In genomic region chr4:149558389-149558788, GRCm38 (mm10) we compare ENCODE assay signal across 27 mouse cellular contexts. TPM values are rescaled to one million over a fixed set of nuclear protein-coding genes. Genes with fewer than 3 reads are reported as not detected.
DNase-seq lines count a peak whose midpoint lies in the region; ATAC-seq and TF ChIP-seq lines count a peak whose summit lies in the region.
"Had no signal": no experiment of that assay in that cellular context is flagged by ENCODE, and none has a peak within 500 bp of the region (broad histone marks: within the 10 kb centered on the region; RNA-seq: fewer than 3 reads in every experiment).

No protein-coding gene starts in this region.

- WGBS in heart, embryonic 12.5 days, result 53% methylated on average over 3 of the region's 3 CpGs
- 57% methylated on average over 3 of the region's 3 CpGs for WGBS in lung, embryonic 14.5 days
- WGBS in lung, adult 2 months, result 43% methylated on average over 3 of the region's 3 CpGs
- 79% methylated on average over 3 of the region's 3 CpGs for WGBS in neural tube, embryonic 15.5 days

- no peak overlapping the region for H3K4me2 ChIP-seq in heart, embryonic 12.5 days
- H3K4me2 ChIP-seq in lung, embryonic 14.5 days, result no peak overlapping the region
- no peak overlapping the region for H3K4me2 ChIP-seq in neural tube, embryonic 15.5 days
- H3K4me2 ChIP-seq: forebrain, embryonic 13.5 days; hindbrain, embryonic 13.5 days; limb, embryonic 15.5 days; midbrain, embryonic 13.5 days; neural tube, embryonic 13.5 days had no signal

- no peak overlapping the region for H3K4me3 ChIP-seq in heart, embryonic 12.5 days
- H3K4me3 ChIP-seq in lung, embryonic 14.5 days (ENCODE audit: low read depth, low read length), result no peak overlapping the region
- no peak overlapping the region for H3K4me3 ChIP-seq in lung, adult 2 months (replicated peaks; ENCODE audit: extremely low read depth, low read depth, low read length)
- H3K4me3 ChIP-seq in neural tube, embryonic 15.5 days (replicated peaks), result no peak overlapping the region
- H3K4me3 ChIP-seq: forebrain, embryonic 13.5 days; heart, adult 2 months; hindbrain, embryonic 13.5 days; layer of hippocampus, adult 2 months; limb, embryonic 10.5 days; limb, embryonic 15.5 days; midbrain, embryonic 13.5 days; neural tube, embryonic 13.5 days had no signal

- no peak for TF ChIP-seq POLR2A in lung, adult 2 months (IDR thresholded peaks at IDR 0.05; ENCODE audit: borderline replicate concordance, extremely low read depth, low read depth, low read length)

- peaks cover 67% of the 10 kb centered on the region for H3K4me1 ChIP-seq in heart, embryonic 12.5 days (replicated peaks)
- H3K4me1 ChIP-seq in lung, embryonic 14.5 days (ENCODE audit: insufficient read depth), result peaks cover 21% of the 10 kb centered on the region
- H3K4me1 ChIP-seq in lung, adult 2 months (ENCODE audit: control insufficient read depth, insufficient read depth, low read length), result peaks cover 3% of the 10 kb centered on the region
- peaks cover 17% of the 10 kb centered on the region for H3K4me1 ChIP-seq in neural tube, embryonic 15.5 days

- 0 out of 2 replicates have a peak overlapping the region, but pooled peaks have one; percentile 2 for H3K27ac ChIP-seq in heart, embryonic 12.5 days (ENCODE audit: poor library complexity, severe bottlenecking)
- H3K27ac ChIP-seq in lung, embryonic 14.5 days (ENCODE audit: low read depth), result no peak overlapping the region
- no peak overlapping the region for H3K27ac ChIP-seq in neural tube, embryonic 15.5 days (replicated peaks)
- H3K27ac ChIP-seq: forebrain, embryonic 13.5 days; heart, adult 2 months; hindbrain, embryonic 13.5 days; limb, embryonic 10.5 days; limb, embryonic 15.5 days; liver, embryonic 14.5 days; macrophage; midbrain, embryonic 13.5 days; neural tube, embryonic 13.5 days had no signal

- H3K36me3 ChIP-seq in heart, embryonic 12.5 days, result peaks cover 10% of the 10 kb centered on the region
- peaks cover 5% of the 10 kb centered on the region; the same call in 1 of the 2 replicates for H3K36me3 ChIP-seq in lung, embryonic 14.5 days (ENCODE audit: insufficient read depth)
- peaks cover 16% of the 10 kb centered on the region for H3K36me3 ChIP-seq in neural tube, embryonic 15.5 days

- H3K9me3 ChIP-seq in heart, embryonic 12.5 days (replicated peaks), result no peaks in the 10 kb centered on the region
- no peaks in the 10 kb centered on the region for H3K9me3 ChIP-seq in lung, embryonic 14.5 days (ENCODE audit: low read depth, low read length)
- H3K9me3 ChIP-seq in neural tube, embryonic 15.5 days (replicated peaks), result no peaks in the 10 kb centered on the region
- H3K9me3 ChIP-seq: forebrain, embryonic 13.5 days; hindbrain, embryonic 13.5 days; limb, embryonic 10.5 days; limb, embryonic 15.5 days; neural tube, embryonic 13.5 days had no signal

- no peak overlapping the region for H3K9ac ChIP-seq in heart, embryonic 12.5 days
- H3K9ac ChIP-seq in lung, embryonic 14.5 days, result no peak overlapping the region
- no peak overlapping the region for H3K9ac ChIP-seq in neural tube, embryonic 15.5 days (replicated peaks)
- H3K9ac ChIP-seq: forebrain, embryonic 13.5 days; hindbrain, embryonic 13.5 days; limb, embryonic 15.5 days; liver, embryonic 14.5 days; midbrain, embryonic 13.5 days; neural tube, embryonic 13.5 days had no signal

- DNase-seq in heart, adult 18-20 months, result no peak
- peak; percentile 40 for DNase-seq in lung, embryonic 14.5 days
- DNase-seq in lung, adult 2 months, result no peak
- DNase-seq in adipocyte (ENCODE audit: low spot score), result peak; percentile 35
- DNase-seq in lung, postnatal 4 days, result peak; percentile 34 to 40
- no peak for DNase-seq in embryo, embryonic 10 days (ENCODE audit: low spot score)
- DNase-seq: adrenal gland, adult 8-10 months; cerebellum, adult 2 months; cerebellum, postnatal 14 days; heart, adult 2 months; heart, postnatal 4 days; kidney, adult 18-20 months; kidney, postnatal 36 days; right cerebral cortex, postnatal 14 days; thymus, postnatal 14 days had no signal

- ATAC-seq in heart, embryonic 12.5 days (ENCODE audit: insufficient number of reproducible peaks, low FRiP score), result no peak
- no peak for ATAC-seq in lung, embryonic 14.5 days (ENCODE audit: insufficient read depth)
- no peak for ATAC-seq in neural tube, embryonic 15.5 days (ENCODE audit: low FRiP score)
- ATAC-seq: activated CD4-positive, CD25-positive, alpha-beta regulatory T cell, adult 4 months; forebrain, embryonic 13.5 days; midbrain, embryonic 13.5 days had no signal

- no peak for TF ChIP-seq CTCF in lung, embryonic 14.5 days (IDR thresholded peaks at IDR 0.05; ENCODE audit: low read depth)
- no peak for TF ChIP-seq CTCF in lung, adult 2 months (IDR thresholded peaks at IDR 0.05; ENCODE audit: insufficient read depth, low read length)

- no peaks in the 10 kb centered on the region for H3K27me3 ChIP-seq in heart, embryonic 12.5 days (replicated peaks)
- H3K27me3 ChIP-seq in lung, embryonic 14.5 days (ENCODE audit: insufficient read depth, low read length), result no peaks in the 10 kb centered on the region
- H3K27me3 ChIP-seq in neural tube, embryonic 15.5 days (replicated peaks), result no peaks in the 10 kb centered on the region
- H3K27me3 ChIP-seq: forebrain, embryonic 13.5 days; hindbrain, embryonic 13.5 days; limb, embryonic 15.5 days; midbrain, embryonic 13.5 days; neural tube, embryonic 13.5 days had no signal

RNA-seq across cellular contexts. Expression of gene Clstn1, which starts 27.9 kb away (rescaled TPM):
- 38.3 and 38.9 TPM in 2 replicates for polyA plus RNA-seq in heart, embryonic 12.5 days (2016; fragmentation: Nextera tagmentation; extraction: Ambion mirVana)
- 10 to 100 TPM; 96.1 to 96.2 TPM for total RNA-seq in heart, adult 18-20 months (2021)
- polyA plus RNA-seq in lung, embryonic 14.5 days (2014; fragmentation: Nextera tagmentation; extraction: Ambion mirVana), result 45.3 and 45.7 TPM in 2 replicates
- 93.8 and 111 TPM in 2 replicates for polyA plus RNA-seq in lung, adult 2 months (2012; rRNA removed)
- polyA plus RNA-seq in neural tube, embryonic 15.5 days (2015; fragmentation: Nextera tagmentation; extraction: Ambion mirVana), result 142 and 188 TPM in 2 replicates

RNA-seq across cellular contexts. Expression of gene Ctnnbip1, which starts 40.4 kb away (rescaled TPM):
- polyA plus RNA-seq in heart, embryonic 12.5 days (2016; fragmentation: Nextera tagmentation; extraction: Ambion mirVana), result 38.5 and 39.3 TPM in 2 replicates
- 10 to 100 TPM; 24.2 to 25.1 TPM for total RNA-seq in heart, adult 18-20 months (2021)
- 65.3 and 65.4 TPM in 2 replicates for polyA plus RNA-seq in lung, embryonic 14.5 days (2014; fragmentation: Nextera tagmentation; extraction: Ambion mirVana)
- 9.8 and 16.0 TPM in 2 replicates for polyA plus RNA-seq in lung, adult 2 months (2012; rRNA removed)
- 92.7 and 103 TPM in 2 replicates for polyA plus RNA-seq in neural tube, embryonic 15.5 days (2015; fragmentation: Nextera tagmentation; extraction: Ambion mirVana)

Comparison
In these comparisons a context has a peak if more than half of its experiments do, and no peak if none do; other contexts are left out.
1. DNase-seq: peak in lung, embryonic 14.5 days (single experiment), adipocyte (single experiment) and lung, postnatal 4 days (2 of 2); none in heart, adult 18-20 months (0 of 2), lung, adult 2 months (single experiment) and embryo, embryonic 10 days (single experiment).